Mouse (Mus musculus): ENCODE data around the gene Magi1. TPM values are rescaled to one million over a fixed set of nuclear protein-coding genes. Genes with fewer than 3 reads are reported as not detected.

Gene Magi1
- total and polyA plus RNA-seq, 2 experiments from 2014 or later, result 23.0 to 36.9 TPM

DNA sequence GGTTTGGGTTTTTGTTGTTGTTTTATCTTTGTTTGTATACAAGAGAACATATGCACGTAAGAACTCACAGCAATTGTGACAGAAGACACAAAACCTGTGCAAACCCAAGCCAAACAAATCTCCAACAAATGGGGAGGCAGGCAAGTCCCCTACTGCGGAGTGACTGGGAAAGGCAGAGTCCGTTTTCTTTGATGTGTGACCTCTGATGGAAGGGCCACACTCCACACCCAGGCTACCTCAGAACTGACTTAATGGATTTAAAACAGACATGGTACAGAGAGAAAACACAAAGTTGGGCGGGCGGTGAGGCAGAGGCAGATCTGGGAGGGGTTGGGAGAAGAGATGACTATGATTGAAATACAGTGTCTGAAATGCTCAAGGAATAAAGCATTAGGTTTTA is 390.8 kb downstream of the Magi1 start:
- 49% methylated on average over 5 of the region's 5 CpGs for WGBS
- Histone ChIP-seq H3K27me3 (ENCODE audit: insufficient read depth, low read length) (no peaks in the 10 kb centered on the region), H3K9me3 (ENCODE audit: low read length) (no peaks in the 10 kb centered on the region), H3K9ac (replicated peaks; ENCODE audit: low read length) (no peak overlapping the region), H3K27ac (no peak overlapping the region), H3K36me3 (ENCODE audit: insufficient read depth, low read length) (no peaks in the 10 kb centered on the region), H3K4me2 (ENCODE audit: low read depth, low read length) (no peak overlapping the region), H3K4me1 (ENCODE audit: insufficient read depth, low read length) (no peaks in the 10 kb centered on the region), H3K4me3 (ENCODE audit: low read length) (no peak overlapping the region)
- DNase-seq (ENCODE audit: low spot score) (no peak), ATAC-seq (no peak)
- no peak for TF ChIP-seq CTCF (IDR thresholded peaks at IDR 0.05; ENCODE audit: low read depth)

DNA sequence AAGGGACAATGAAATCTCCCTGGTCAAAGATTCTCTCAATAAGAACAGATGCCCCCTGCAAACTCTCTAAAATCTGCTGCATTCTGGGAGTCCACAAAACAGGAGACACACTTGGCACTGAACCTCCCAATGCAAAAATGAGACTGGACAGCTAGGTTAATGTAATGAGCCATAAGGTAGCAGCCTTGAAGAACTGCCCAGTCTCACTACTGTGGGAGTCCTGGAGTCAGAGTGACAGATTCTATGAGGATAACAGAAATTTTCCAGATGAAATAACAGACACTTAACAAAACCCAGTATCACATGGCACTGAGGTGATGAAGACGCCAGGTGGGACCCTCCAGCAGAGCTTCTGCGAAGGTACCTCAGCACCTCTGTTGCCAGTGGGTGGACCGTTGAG is 393.7 kb downstream of the Magi1 start:
- TF ChIP-seq CTCF (IDR thresholded peaks at IDR 0.05; ENCODE audit: low read depth), result no peak
- Histone ChIP-seq H3K4me1 (ENCODE audit: insufficient read depth, low read length) (no peaks in the 10 kb centered on the region), H3K9ac (replicated peaks; ENCODE audit: low read length) (no peak overlapping the region), H3K4me2 (ENCODE audit: low read depth, low read length) (no peak overlapping the region), H3K36me3 (ENCODE audit: insufficient read depth, low read length) (no peaks in the 10 kb centered on the region), H3K27ac (no peak overlapping the region), H3K4me3 (ENCODE audit: low read length) (no peak overlapping the region), H3K27me3 (ENCODE audit: insufficient read depth, low read length) (no peaks in the 10 kb centered on the region), H3K9me3 (ENCODE audit: low read length) (no peaks in the 10 kb centered on the region)
- WGBS, result 77% methylated on average over 3 of the region's 3 CpGs
- peak; percentile 7 for DNase-seq (ENCODE audit: low spot score)
- no peak for ATAC-seq

DNA sequence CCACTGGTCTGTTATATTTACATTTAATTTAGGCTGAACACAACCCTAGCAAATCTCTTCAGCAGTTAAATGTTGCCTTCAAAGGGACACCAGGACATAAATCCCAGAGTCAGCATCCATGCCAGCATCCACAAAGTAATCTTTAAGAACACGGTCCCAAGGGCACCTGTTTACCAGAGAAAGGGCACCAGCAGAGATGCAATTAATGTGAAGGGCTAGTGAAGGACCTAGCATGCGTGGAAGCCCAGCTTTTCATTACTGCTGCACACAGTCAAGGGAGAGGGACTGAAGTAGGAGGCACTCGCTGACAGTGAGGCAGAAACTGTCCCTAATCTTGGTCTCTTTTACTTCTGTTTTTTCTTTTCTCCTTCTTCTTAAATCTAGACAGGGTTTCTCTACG is 406.4 kb downstream of the Magi1 start:
- Histone ChIP-seq H3K4me2 (ENCODE audit: low read depth, low read length) (no peak overlapping the region), H3K9ac (replicated peaks; ENCODE audit: low read length) (no peak overlapping the region), H3K27ac (no peak overlapping the region), H3K4me1 (ENCODE audit: insufficient read depth, low read length) (peaks cover 7% of the 10 kb centered on the region), H3K4me3 (ENCODE audit: low read length) (no peak overlapping the region), H3K9me3 (ENCODE audit: low read length) (no peaks in the 10 kb centered on the region), H3K36me3 (ENCODE audit: insufficient read depth, low read length) (no peaks in the 10 kb centered on the region), H3K27me3 (ENCODE audit: insufficient read depth, low read length) (no peaks in the 10 kb centered on the region)
- TF ChIP-seq CTCF (IDR thresholded peaks at IDR 0.05; ENCODE audit: low read depth), result no peak
- ATAC-seq (no peak), DNase-seq (ENCODE audit: low spot score) (peak; percentile 30)
- 59% methylated on average over 4 of the region's 4 CpGs for WGBS

DNA sequence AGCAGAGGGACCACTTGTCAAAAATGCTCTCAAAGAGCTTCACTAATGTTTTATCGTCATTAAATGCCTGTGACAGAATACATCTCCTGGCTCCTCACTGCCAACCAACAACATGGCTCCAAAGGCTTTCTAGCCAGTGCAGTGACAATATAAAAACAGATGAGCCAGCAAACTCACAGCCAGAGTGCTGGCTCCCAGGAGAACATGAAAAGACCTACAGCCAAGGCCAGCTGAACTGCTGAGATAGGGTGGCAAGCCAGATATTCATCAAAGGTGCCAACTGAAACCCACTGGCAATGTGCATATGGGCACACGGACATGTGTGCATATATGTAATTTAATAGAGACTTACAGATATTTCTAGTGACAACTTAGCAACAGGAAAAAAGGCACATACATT is 408.8 kb downstream of the Magi1 start:
- no peaks in the 10 kb centered on the region for H3K9me3 ChIP-seq (ENCODE audit: low read length)
- ATAC-seq (no peak), DNase-seq (ENCODE audit: low spot score) (peak; percentile 59)
- H3K9ac ChIP-seq (replicated peaks; ENCODE audit: low read length), result no peak overlapping the region
- peaks cover 7% of the 10 kb centered on the region for H3K4me1 ChIP-seq (ENCODE audit: insufficient read depth, low read length)
- 39% methylated on average over 2 of the region's 2 CpGs for WGBS
- no peaks in the 10 kb centered on the region for H3K27me3 ChIP-seq (ENCODE audit: insufficient read depth, low read length)
- no peak overlapping the region for H3K4me3 ChIP-seq (ENCODE audit: low read length)
- no peak for TF ChIP-seq CTCF (IDR thresholded peaks at IDR 0.05; ENCODE audit: low read depth)
- H3K36me3 ChIP-seq (ENCODE audit: insufficient read depth, low read length), result no peaks in the 10 kb centered on the region
- peak overlapping the region; percentile 57 for H3K27ac ChIP-seq
- no peak overlapping the region for H3K4me2 ChIP-seq (ENCODE audit: low read depth, low read length)

DNA sequence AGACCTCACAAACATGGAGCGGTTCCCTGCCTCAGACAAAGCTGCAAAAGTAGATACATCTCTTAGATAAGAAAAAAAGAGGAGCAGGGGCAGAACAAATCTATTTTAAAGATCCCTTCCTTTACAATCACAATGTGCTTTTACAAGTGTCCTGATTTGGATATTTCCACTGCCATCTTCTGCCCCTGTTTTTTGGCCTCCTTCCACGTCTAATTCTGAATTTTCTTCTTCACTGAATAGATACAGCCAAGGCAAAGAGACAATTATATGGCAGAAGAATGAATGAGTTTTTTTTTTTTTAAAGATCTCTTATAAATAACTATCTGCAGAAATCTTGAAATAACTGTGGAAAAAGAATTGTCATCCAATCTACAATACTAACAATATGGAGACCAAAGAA is 409.3 kb downstream of the Magi1 start:
- Histone ChIP-seq H3K27ac (no peak overlapping the region; the same call in 1 of the 2 replicates), H3K4me1 (ENCODE audit: insufficient read depth, low read length) (peaks cover 7% of the 10 kb centered on the region), H3K36me3 (ENCODE audit: insufficient read depth, low read length) (no peaks in the 10 kb centered on the region), H3K27me3 (ENCODE audit: insufficient read depth, low read length) (no peaks in the 10 kb centered on the region), H3K9ac (replicated peaks; ENCODE audit: low read length) (no peak overlapping the region), H3K4me2 (ENCODE audit: low read depth, low read length) (no peak overlapping the region), H3K9me3 (ENCODE audit: low read length) (no peaks in the 10 kb centered on the region), H3K4me3 (ENCODE audit: low read length) (no peak overlapping the region)
- TF ChIP-seq CTCF (IDR thresholded peaks at IDR 0.05; ENCODE audit: low read depth), result no peak
- no peak for DNase-seq (ENCODE audit: low spot score)
- WGBS, result 63% methylated on average over 2 of the region's 2 CpGs
- ATAC-seq, result no peak

DNA sequence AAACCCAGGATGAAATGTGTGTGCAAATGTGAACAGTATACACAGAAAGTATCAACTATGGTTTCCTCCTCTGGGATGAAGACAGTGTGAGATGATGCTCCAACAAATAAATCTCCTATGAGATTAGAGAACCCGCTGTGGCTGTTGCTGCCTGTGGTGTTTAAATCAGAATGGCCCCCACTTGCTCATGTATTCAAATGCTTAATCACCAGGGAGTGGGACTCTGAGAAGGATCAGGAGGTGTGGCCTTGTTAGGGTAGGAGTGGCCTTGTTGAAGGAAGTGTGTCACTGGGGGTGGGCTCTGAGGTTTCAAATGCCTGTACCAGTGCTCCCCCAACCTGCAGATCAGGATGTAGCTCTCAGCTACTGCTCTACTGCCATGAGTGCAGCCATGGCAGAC is 410.2 kb downstream of the Magi1 start:
- DNase-seq (ENCODE audit: low spot score) (no peak), ATAC-seq (no peak)
- WGBS, result 55% methylated on average over 1 of the region's 1 CpGs
- no peak overlapping the region for H3K27ac ChIP-seq
- TF ChIP-seq CTCF (IDR thresholded peaks at IDR 0.05; ENCODE audit: low read depth), result no peak
- no peaks in the 10 kb centered on the region for H3K27me3 ChIP-seq (ENCODE audit: insufficient read depth, low read length)
- H3K4me2 ChIP-seq (ENCODE audit: low read depth, low read length), result no peak overlapping the region
- no peaks in the 10 kb centered on the region for H3K36me3 ChIP-seq (ENCODE audit: insufficient read depth, low read length)
- H3K9me3 ChIP-seq (ENCODE audit: low read length), result no peaks in the 10 kb centered on the region
- no peak overlapping the region for H3K9ac ChIP-seq (replicated peaks; ENCODE audit: low read length)
- H3K4me1 ChIP-seq (ENCODE audit: insufficient read depth, low read length), result peaks cover 7% of the 10 kb centered on the region
- no peak overlapping the region for H3K4me3 ChIP-seq (ENCODE audit: low read length)

DNA sequence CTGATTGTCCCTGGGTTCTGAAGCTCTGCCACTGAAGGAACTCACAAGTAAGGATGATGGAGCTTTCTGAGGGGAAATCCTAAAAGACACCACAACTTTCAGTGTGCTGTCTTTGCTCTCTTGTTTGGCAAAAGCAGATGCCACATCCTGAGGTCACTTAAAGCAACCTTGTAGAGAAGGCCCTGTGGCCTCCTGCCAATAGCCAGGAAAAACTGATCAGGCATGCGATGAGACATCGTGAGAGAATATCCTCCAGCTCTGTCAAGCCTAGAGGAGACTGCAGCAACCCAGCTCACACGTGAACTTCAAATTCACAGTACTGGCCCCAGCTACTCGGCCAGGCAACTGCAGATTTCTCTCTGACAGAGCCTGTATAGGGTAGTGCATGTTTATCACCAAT is 412.2 kb downstream of the Magi1 start:
- Histone ChIP-seq H3K4me3 (ENCODE audit: low read length) (no peak overlapping the region), H3K4me2 (ENCODE audit: low read depth, low read length) (no peak overlapping the region), H3K9me3 (ENCODE audit: low read length) (no peaks in the 10 kb centered on the region), H3K27me3 (ENCODE audit: insufficient read depth, low read length) (no peaks in the 10 kb centered on the region), H3K4me1 (ENCODE audit: insufficient read depth, low read length) (peaks cover 7% of the 10 kb centered on the region), H3K27ac (no peak overlapping the region), H3K36me3 (ENCODE audit: insufficient read depth, low read length) (no peaks in the 10 kb centered on the region), H3K9ac (replicated peaks; ENCODE audit: low read length) (no peak overlapping the region)
- 55% methylated on average over 4 of the region's 4 CpGs for WGBS
- DNase-seq (ENCODE audit: low spot score) (peak; percentile 16), ATAC-seq (no peak)
- no peak for TF ChIP-seq CTCF (IDR thresholded peaks at IDR 0.05; ENCODE audit: low read depth)

All from hindbrain, postnatal 0 days (tissue).